Mouse (Mus musculus) hindbrain, embryonic 14.5 days (tissue): Measurements from ENCODE around the gene Dok4. TPM values are rescaled to one million over a fixed set of nuclear protein-coding genes. Genes with fewer than 3 reads are reported as not detected.
A peak's percentile ranks its signal among the peaks of the same experiment; 100 is the strongest.

Experiments used
- ATAC-seq: fragments of 200-750 bp; cut with Nextera tagmentation; 2 replicates; pipeline ENCODE4 v1.8.0; 2017; ENCODE audit warnings: moderate number of reproducible peaks, mild to moderate bottlenecking, moderate TSS enrichment, moderate library complexity; ENCODE audit not compliant: low FRiP score
- DNase-seq: peaks from one replicate; pipeline ENCODE4 v3.0.0-alpha.2; 2015; ENCODE audit warnings: low spot score
- H3K27ac ChIP-seq: fragments of 300-500 bp; sonication (generic); 2 replicates; pipeline ENCODE4 v1.5.1; 2014; ENCODE audit warnings: mild to moderate bottlenecking, moderate library complexity
- H3K27me3 ChIP-seq: fragments of 300-500 bp; sonication (generic); 2 replicates; pipeline ENCODE4 v1.6.1; 2014; ENCODE audit warnings: mild to moderate bottlenecking, low read length, mixed read lengths; ENCODE audit not compliant: control insufficient read depth, insufficient read depth
- H3K36me3 ChIP-seq: fragments of 300-500 bp; sonication (generic); replicated peaks from 2 replicates; pipeline ENCODE4 v1.6.1; 2014; ENCODE audit not compliant: control insufficient read depth, insufficient read depth
- H3K4me1 ChIP-seq: fragments of 300-500 bp; sonication (generic); replicated peaks from 2 replicates; pipeline ENCODE4 v1.6.1; 2014; ENCODE audit warnings: antibody characterized with exemption, low read length, mixed read lengths; ENCODE audit not compliant: control insufficient read depth, insufficient read depth
- H3K4me2 ChIP-seq: fragments of 300-500 bp; sonication (generic); replicated peaks from 2 replicates; pipeline ENCODE4 v1.6.1; 2014; ENCODE audit warnings: mild to moderate bottlenecking, moderate library complexity
- H3K4me3 ChIP-seq: fragments of 300-500 bp; sonication (generic); replicated peaks from 2 replicates; pipeline ENCODE4 v1.5.1; 2014; ENCODE audit warnings: mild to moderate bottlenecking, low read length
- H3K9ac ChIP-seq: fragments of 300-500 bp; sonication (generic); 2 replicates; pipeline ENCODE4 v1.6.1; 2014
- H3K9me3 ChIP-seq: fragments of 300-500 bp; sonication (generic); 2 replicates; pipeline ENCODE4 v1.6.1; 2016; ENCODE audit warnings: low read length; ENCODE audit not compliant: control insufficient read depth
- WGBS: fragments of 180-500 bp; shearing (Covaris S2); extraction: QIAGEN DNeasy Blood & Tissue Kit; methylation state at CpG from one replicate; pipeline ENCODE4 v1.1.7; 2014; 5-methylcytosine and 5-hydroxymethylcytosine counted together
- polyA plus RNA-seq: library from polyadenylated mRNA; unstranded; fragments of >200 nt; fragmentation: Nextera tagmentation; extraction: Ambion mirVana; gene quantifications from 2 replicates; pipeline ENCODE4 v1.2.1, GENCODE M21; 2014

Dok4 gene
- polyA plus RNA-seq = 65.2 and 68.7 TPM in 2 replicates

GRCm38 (mm10) chr8:94876197-94876730 is at the start of gene Dok4:
Gene Dok4, minus strand, starts transcription at chr8:94876330.
- 1% methylated on average over 27 of the region's 37 CpGs for WGBS
- no peaks in the 10 kb centered on the region for H3K9me3 ChIP-seq
- H3K4me3 ChIP-seq = peak within 1 kb of the TSS; percentile 61
- H3K27ac ChIP-seq = no peak within 1 kb of the TSS; the same call in 1 of the 2 replicates
- ATAC-seq (peak; percentile 50; the same call in 1 of the 2 replicates), DNase-seq (peak; percentile 72)
- no peaks in the 10 kb centered on the region for H3K36me3 ChIP-seq
- H3K27me3 ChIP-seq = peaks cover 15% of the 10 kb centered on the region
- H3K4me2 ChIP-seq = peak within 1 kb of the TSS; percentile 97
- H3K4me1 ChIP-seq = peaks cover 23% of the 10 kb centered on the region
- peak within 1 kb of the TSS; percentile 67 for H3K9ac ChIP-seq

- H3K36me3 ChIP-seq = no peaks in the 10 kb centered on the region
- 53% methylated on average over 7 of the region's 8 CpGs for WGBS
- DNase-seq = no peak
- H3K27me3 ChIP-seq = peaks cover 5% of the 10 kb centered on the region; the same call in 1 of the 2 replicates
- no peak within 1 kb of the TSS for H3K4me3 ChIP-seq
- no peak within 1 kb of the TSS for H3K4me2 ChIP-seq
- no peak within 1 kb of the TSS for H3K27ac ChIP-seq
- H3K9ac ChIP-seq = no peak within 1 kb of the TSS
- H3K4me1 ChIP-seq = 0 out of 2 replicates have a peak, but pooled peaks cover under 1% of the 10 kb centered on the region
- no peaks in the 10 kb centered on the region for H3K9me3 ChIP-seq
- ATAC-seq = no peak
Observed at GRCm38 (mm10) chr8:94923405-94923804, 47.3 kb upstream of the Dok4 start, which contains the start of gene Adgrg5. Gene Adgrg5, plus strand, starts transcription at chr8:94923694.

GRCm38 (mm10) chr8:94922602-94923001 is 46.5 kb upstream of the Dok4 start:
- Histone ChIP-seq H3K27ac (no peak overlapping the region), H3K27me3 (peaks cover 13% of the 10 kb centered on the region), H3K4me2 (no peak overlapping the region), H3K9ac (no peak overlapping the region), H3K4me3 (no peak overlapping the region), H3K4me1 (peaks cover 8% of the 10 kb centered on the region), H3K36me3 (no peaks in the 10 kb centered on the region), H3K9me3 (no peaks in the 10 kb centered on the region)
- no peak for ATAC-seq
- WGBS = 28% methylated on average over 8 of the region's 8 CpGs
- DNase-seq = no peak

DNA sequence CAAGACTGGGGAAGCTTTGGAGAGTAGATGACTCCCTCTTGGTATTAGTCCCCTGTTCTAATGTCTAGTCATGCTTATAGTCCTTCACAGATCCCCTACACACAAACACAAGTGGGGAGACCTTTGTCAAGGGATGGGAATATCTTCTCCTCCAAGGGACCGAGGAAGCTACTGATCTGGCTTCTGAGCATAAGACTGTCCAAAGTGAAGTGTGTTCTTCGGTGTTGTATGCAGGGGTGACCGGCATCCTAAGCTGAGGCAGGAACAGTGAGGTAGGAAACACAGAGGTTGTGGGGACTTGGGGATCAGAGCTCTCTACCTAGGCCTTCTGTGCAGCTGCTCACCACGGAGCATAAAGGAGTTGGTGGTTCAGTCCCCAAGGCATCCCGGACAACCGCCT is 46.0 kb upstream of the Dok4 start:
- H3K27ac ChIP-seq = no peak overlapping the region
- no peak overlapping the region for H3K4me3 ChIP-seq
- no peak overlapping the region for H3K4me2 ChIP-seq
- WGBS = 76% methylated on average over 6 of the region's 6 CpGs
- ATAC-seq (no peak), DNase-seq (no peak)
- H3K9me3 ChIP-seq = no peaks in the 10 kb centered on the region
- peaks cover 17% of the 10 kb centered on the region for H3K27me3 ChIP-seq
- no peaks in the 10 kb centered on the region for H3K36me3 ChIP-seq
- no peak overlapping the region for H3K9ac ChIP-seq
- H3K4me1 ChIP-seq = peaks cover 10% of the 10 kb centered on the region

GRCm38 (mm10) chr8:94919256-94919655 is 43.1 kb upstream of the Dok4 start:
- Histone ChIP-seq H3K4me1 (peaks cover 16% of the 10 kb centered on the region), H3K27me3 (peaks cover 29% of the 10 kb centered on the region), H3K36me3 (no peaks in the 10 kb centered on the region), H3K9ac (no peak overlapping the region), H3K4me3 (no peak overlapping the region), H3K27ac (no peak overlapping the region), H3K9me3 (no peaks in the 10 kb centered on the region), H3K4me2 (no peak overlapping the region)
- DNase-seq (no peak), ATAC-seq (no peak)

DNA sequence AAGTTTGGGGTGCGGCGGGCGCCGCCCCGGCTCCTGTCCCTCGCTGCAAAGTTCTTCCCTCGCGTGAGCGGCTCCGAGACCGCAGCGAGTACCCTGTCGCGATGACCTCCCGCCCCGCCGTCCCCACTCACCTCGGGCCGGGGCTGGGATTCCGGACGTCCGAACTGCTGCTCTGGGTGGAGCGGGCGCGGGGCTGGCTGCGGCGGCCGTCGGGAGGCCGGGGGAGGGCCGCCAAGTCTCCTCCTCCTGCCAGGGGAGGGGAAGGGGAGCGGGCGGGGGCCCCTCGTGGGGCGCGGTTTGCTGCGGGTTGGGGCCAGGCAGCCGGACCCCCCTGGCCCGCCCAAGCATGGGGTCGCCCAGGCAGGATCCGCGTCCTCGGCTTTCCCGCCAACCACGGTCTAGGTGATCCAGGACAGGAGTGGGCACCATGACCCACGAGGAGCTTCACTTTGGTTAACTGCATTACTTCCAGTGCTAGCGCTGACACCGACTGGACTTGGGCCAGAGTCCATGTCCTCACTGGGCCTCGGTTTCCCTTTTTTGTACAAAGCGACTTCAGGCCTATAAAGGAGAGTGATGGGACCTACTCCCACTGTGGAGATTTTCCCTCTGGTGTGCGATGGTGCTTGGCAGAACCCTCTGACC is 41.8 kb upstream of the Dok4 start, which contains the start of gene Ccdc102a:
Ccdc102a (minus strand) TSS at position 248 of the 645 bp plus-strand sequence.
- peak within 1 kb of the TSS; percentile 59 for H3K9ac ChIP-seq
- H3K4me1 ChIP-seq = peaks cover 16% of the 10 kb centered on the region
- H3K4me3 ChIP-seq = peak within 1 kb of the TSS; percentile 51
- H3K27ac ChIP-seq = no peak within 1 kb of the TSS
- no peaks in the 10 kb centered on the region for H3K36me3 ChIP-seq
- H3K4me2 ChIP-seq = peak within 1 kb of the TSS; percentile 75
- ATAC-seq (peak; percentile 23; the same call in 1 of the 2 replicates), DNase-seq (no peak)
- WGBS = 4% methylated on average over 39 of the region's 51 CpGs
- H3K27me3 ChIP-seq = peaks cover 40% of the 10 kb centered on the region
- no peaks in the 10 kb centered on the region for H3K9me3 ChIP-seq

GRCm38 (mm10) chr8:94917352-94917751 is 41.2 kb upstream of the Dok4 start:
- Histone ChIP-seq H3K27ac (no peak overlapping the region), H3K36me3 (no peaks in the 10 kb centered on the region), H3K4me1 (peaks cover 16% of the 10 kb centered on the region), H3K9me3 (no peaks in the 10 kb centered on the region), H3K4me3 (peak overlapping the region; percentile 51), H3K27me3 (peaks cover 46% of the 10 kb centered on the region), H3K9ac (peak overlapping the region; percentile 59), H3K4me2 (peak overlapping the region; percentile 75)
- DNase-seq (peak; percentile 83), ATAC-seq (peak; percentile 89)
- WGBS = under 1% methylated on average over 26 of the region's 27 CpGs

DNA sequence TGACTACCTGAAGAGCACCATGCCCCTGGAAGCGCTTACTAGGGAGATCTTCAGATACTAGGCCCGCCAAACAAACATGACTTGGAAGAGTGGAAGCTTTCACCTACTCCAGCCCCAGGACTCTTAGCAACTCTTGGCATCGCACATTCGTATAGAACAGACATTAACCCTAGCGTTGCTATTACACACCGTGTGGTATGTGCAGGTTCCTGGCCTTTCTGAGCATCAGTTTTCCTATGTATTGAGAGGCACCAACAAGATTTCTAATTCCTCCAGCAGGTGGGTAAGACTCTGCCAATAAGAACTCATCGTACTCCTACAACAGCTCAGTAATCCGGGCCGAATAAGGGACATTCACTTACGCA is 40.8 kb upstream of the Dok4 start:
- no peaks in the 10 kb centered on the region for H3K36me3 ChIP-seq

DNA sequence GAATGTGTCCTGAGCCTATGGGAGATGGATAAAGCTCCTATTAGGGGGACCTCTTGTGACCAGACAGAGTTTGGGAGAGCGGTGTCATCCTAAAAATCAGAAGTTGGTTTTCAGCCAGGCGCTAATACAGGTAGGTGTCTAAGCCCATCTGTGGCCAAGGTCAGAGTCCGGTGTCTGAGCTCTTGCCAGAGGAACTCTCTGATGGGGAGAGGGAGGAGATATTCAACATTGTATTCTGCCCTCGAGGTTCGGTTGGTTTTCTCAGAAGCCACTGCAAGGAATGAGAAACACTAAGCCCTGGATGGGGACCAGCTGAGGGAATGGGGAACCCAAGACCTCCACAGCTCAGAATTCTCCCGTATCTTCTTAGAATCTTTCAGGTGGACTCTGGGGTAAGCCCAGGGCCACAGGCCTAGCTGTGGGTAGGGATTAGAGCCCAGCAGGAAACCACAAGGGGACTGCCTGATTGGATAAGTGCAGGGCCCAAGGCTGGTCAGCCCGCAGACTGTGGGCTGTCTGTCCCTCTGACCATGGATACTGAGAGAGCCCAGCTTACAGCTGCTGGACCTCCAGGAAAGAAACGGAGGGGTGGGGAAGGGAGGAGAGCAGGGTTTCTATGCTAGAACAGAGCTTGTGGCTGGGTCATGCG is 40.3 kb upstream of the Dok4 start:
- no peaks in the 10 kb centered on the region for H3K9me3 ChIP-seq
- peaks cover 47% of the 10 kb centered on the region for H3K27me3 ChIP-seq
- H3K4me2 ChIP-seq = peak overlapping the region; percentile 75
- ATAC-seq (no peak), DNase-seq (no peak)
- H3K9ac ChIP-seq = 0 out of 2 replicates have a peak overlapping the region, but pooled peaks have one; percentile 30
- H3K4me3 ChIP-seq = peak overlapping the region; percentile 51; the same call in 1 of the 2 replicates
- H3K4me1 ChIP-seq = peaks cover 16% of the 10 kb centered on the region
- no peak overlapping the region for H3K27ac ChIP-seq
- 56% methylated on average over 9 of the region's 9 CpGs for WGBS
- no peaks in the 10 kb centered on the region for H3K36me3 ChIP-seq

More for the DNA sequence above, 40.8 kb upstream of the Dok4 start:
- ATAC-seq (peak; percentile 4; the same call in 1 of the 2 replicates), DNase-seq (peak; percentile 32)
- Histone ChIP-seq H3K9me3 (no peaks in the 10 kb centered on the region), H3K4me3 (peak overlapping the region; percentile 51), H3K27me3 (peaks cover 47% of the 10 kb centered on the region), H3K4me1 (peaks cover 16% of the 10 kb centered on the region), H3K27ac (no peak overlapping the region), H3K4me2 (peak overlapping the region; percentile 75), H3K9ac (peak overlapping the region; percentile 30; the same call in 1 of the 2 replicates)
- WGBS = 8% methylated on average over 10 of the region's 10 CpGs
